Mouse (Mus musculus): ENCODE results near the gene Vac14. TPM values are rescaled to one million over a fixed set of nuclear protein-coding genes. Genes with fewer than 3 reads are reported as not detected.

The Vac14 gene
- total RNA-seq, 2 experiments from 2014 or later = 29.9 to 30.0 TPM

- DNase-seq (ENCODE audit: low spot score in 2 of 2) = no peak
These were observed 123.5 kb downstream of the Vac14 start for GRCm38 (mm10) chr8:110741816-110742451.

GRCm38 (mm10) chr8:110742452-110742818, 124.0 kb downstream of the Vac14 start:
- DNase-seq (ENCODE audit: low spot score in 2 of 2) = no peak

GRCm38 (mm10) chr8:110745162-110745561, 126.8 kb downstream of the Vac14 start:
- no peak for DNase-seq (ENCODE audit: low spot score in 2 of 2)

GRCm38 (mm10) chr8:110746661-110747060, 128.3 kb downstream of the Vac14 start:
- no peak for DNase-seq (ENCODE audit: low spot score in 2 of 2)

GRCm38 (mm10) chr8:110749500-110750170, 131.2 kb downstream of the Vac14 start:
- no peak for DNase-seq (ENCODE audit: low spot score in 2 of 2)

- no peak for DNase-seq (ENCODE audit: low spot score in 2 of 2)
These were observed 131.9 kb downstream of the Vac14 start for GRCm38 (mm10) chr8:110750269-110750668.

- no peak for DNase-seq (ENCODE audit: low spot score in 2 of 2)
These were observed 133.1 kb downstream of the Vac14 start for GRCm38 (mm10) chr8:110751490-110751889.

GRCm38 (mm10) chr8:110754713-110755112, 136.3 kb downstream of the Vac14 start:
- no peak for DNase-seq (ENCODE audit: low spot score in 2 of 2)

- no peak for DNase-seq (ENCODE audit: low spot score in 2 of 2)
These were observed 137.3 kb downstream of the Vac14 start for GRCm38 (mm10) chr8:110755511-110756170.

GRCm38 (mm10) chr8:110756196-110756595, 137.8 kb downstream of the Vac14 start:
- no peak for DNase-seq (ENCODE audit: low spot score in 2 of 2)

- no peak for DNase-seq (ENCODE audit: low spot score in 2 of 2)
These were observed 142.0 kb downstream of the Vac14 start for GRCm38 (mm10) chr8:110760280-110760940.

- DNase-seq (ENCODE audit: low spot score in 2 of 2) = no peak
These were observed 142.8 kb downstream of the Vac14 start for GRCm38 (mm10) chr8:110761185-110761584.

GRCm38 (mm10) chr8:110761988-110762387, 143.6 kb downstream of the Vac14 start:
- DNase-seq (ENCODE audit: low spot score in 2 of 2) = no peak

- DNase-seq (ENCODE audit: low spot score in 2 of 2) = no peak
These were observed 146.3 kb downstream of the Vac14 start for GRCm38 (mm10) chr8:110764671-110765070.

- DNase-seq (ENCODE audit: low spot score in 2 of 2) = no peak
These were observed 148.9 kb downstream of the Vac14 start for GRCm38 (mm10) chr8:110767261-110767660.

Other genes starting within 250 kb of the Vac14 start
- gene Mtss1l, start 102.9 kb downstream of the Vac14 start, total RNA-seq (2021) = 10 to 100 TPM; 51.6 to 53.3 TPM
- gene Il34, start 187.3 kb downstream of the Vac14 start, total RNA-seq (2021) = 1 to 10 TPM; 5.6 to 9.2 TPM
- gene Cog4, start 228.0 kb downstream of the Vac14 start, total RNA-seq (2021) = 10 to 100 TPM; 59.7 to 64.1 TPM
- gene Sf3b3, start 228.2 kb downstream of the Vac14 start, total RNA-seq (2021) = 100 to 1,000 TPM in 1 of 2 experiments, 10 to 100 TPM in 1; 93.3 to 108 TPM